Mouse (Mus musculus) embryonic fibroblast, embryonic 13.5 days (primary cell): Measurements from ENCODE around the gene D630003M21Rik.

Source experiments
- CTCF ChIP-seq: IDR thresholded peaks from 2 replicates; pipeline ENCODE4 v1.5.1; 2011; ENCODE audit warnings: mild to moderate bottlenecking, control low read depth, low read length, moderate library complexity, borderline replicate concordance; ENCODE audit not compliant: insufficient read depth
- POLR2A ChIP-seq: IDR thresholded peaks from 2 replicates; pipeline ENCODE4 v1.6.1; 2011; ENCODE audit warnings: low read depth, mild to moderate bottlenecking, control low read depth, low read length, moderate library complexity

GRCm38 (mm10) chr2:158242170-158242896 is 13.3 kb upstream of the D630003M21Rik start:
- no peak for TF ChIP-seq POLR2A
- no peak for TF ChIP-seq CTCF
